Mouse (Mus musculus) heart, postnatal 0 days (tissue): ENCODE results near the gene Hes7.

Experiments
- CTCF ChIP-seq: IDR thresholded peaks from 2 replicates; pipeline ENCODE4 v1.5.1; 2016; ENCODE audit warnings: antibody characterized with exemption, control low read depth, low read depth
- EP300 ChIP-seq: IDR thresholded peaks from 2 replicates; pipeline ENCODE4 v1.6.1; 2016; ENCODE audit warnings: antibody characterized with exemption, low read depth

GRCm38 (mm10) chr11:69116843-69117242 lies 3.4 kb upstream of the Hes7 start:
- TF ChIP-seq EP300, result no peak
- TF ChIP-seq CTCF, result no peak
